Mouse (Mus musculus): ENCODE measurements at regions not wholly inside any gene's neighbourhood (a gene's known extent, or its start where the extent isn't known, plus 50 kb on each side); places are given as distances from the start of the nearest gene placed in this dataset.

DNA sequence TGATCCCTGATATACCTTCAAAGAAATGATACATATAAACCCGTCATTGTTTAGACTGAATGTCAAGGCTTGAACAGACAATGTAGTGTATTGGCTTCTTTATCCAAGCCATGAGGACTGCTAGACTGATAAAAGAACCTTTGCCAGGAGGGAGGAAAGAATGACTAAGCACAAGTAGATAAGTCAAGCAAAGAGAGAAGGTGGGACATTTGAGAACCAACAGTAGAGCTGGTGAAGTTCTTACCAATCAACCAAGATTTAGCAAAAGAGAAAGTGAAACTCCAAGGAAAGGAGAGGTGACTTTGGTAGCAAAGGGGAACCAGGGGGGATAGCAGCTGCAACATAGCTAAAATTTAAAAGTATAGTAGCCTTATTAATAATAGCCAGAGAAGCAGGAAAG, 273.0 kb upstream of the Ldb2 start:
- Histone ChIP-seq H3K36me3 (ENCODE audit: control insufficient read depth, insufficient read depth, low read length) (no peaks in the 10 kb centered on the region), H3K4me1 (replicated peaks; ENCODE audit: control insufficient read depth, insufficient read depth) (no peaks in the 10 kb centered on the region), H3K27me3 (ENCODE audit: control insufficient read depth, insufficient read depth, low read length) (no peaks in the 10 kb centered on the region), H3K4me2 (replicated peaks; ENCODE audit: low read depth) (no peak overlapping the region), H3K9me3 (ENCODE audit: control insufficient read depth, low read length) (no peaks in the 10 kb centered on the region), H3K27ac (replicated peaks) (no peak overlapping the region), H3K4me3 (ENCODE audit: low read depth, low read length) (no peak overlapping the region), H3K9ac (ENCODE audit: low read length) (no peak overlapping the region)
- no peak for TF ChIP-seq EP300 (optimal IDR thresholded peaks at IDR 0.05)
- no peak for TF ChIP-seq CTCF (IDR thresholded peaks at IDR 0.05; ENCODE audit: low read depth)
- WGBS, result 72% methylated on average over 1 of the region's 1 CpGs
- no peak for ATAC-seq (ENCODE audit: low FRiP score, low TSS enrichment)
- DNase-seq (ENCODE audit: low spot score), result no peak

DNA sequence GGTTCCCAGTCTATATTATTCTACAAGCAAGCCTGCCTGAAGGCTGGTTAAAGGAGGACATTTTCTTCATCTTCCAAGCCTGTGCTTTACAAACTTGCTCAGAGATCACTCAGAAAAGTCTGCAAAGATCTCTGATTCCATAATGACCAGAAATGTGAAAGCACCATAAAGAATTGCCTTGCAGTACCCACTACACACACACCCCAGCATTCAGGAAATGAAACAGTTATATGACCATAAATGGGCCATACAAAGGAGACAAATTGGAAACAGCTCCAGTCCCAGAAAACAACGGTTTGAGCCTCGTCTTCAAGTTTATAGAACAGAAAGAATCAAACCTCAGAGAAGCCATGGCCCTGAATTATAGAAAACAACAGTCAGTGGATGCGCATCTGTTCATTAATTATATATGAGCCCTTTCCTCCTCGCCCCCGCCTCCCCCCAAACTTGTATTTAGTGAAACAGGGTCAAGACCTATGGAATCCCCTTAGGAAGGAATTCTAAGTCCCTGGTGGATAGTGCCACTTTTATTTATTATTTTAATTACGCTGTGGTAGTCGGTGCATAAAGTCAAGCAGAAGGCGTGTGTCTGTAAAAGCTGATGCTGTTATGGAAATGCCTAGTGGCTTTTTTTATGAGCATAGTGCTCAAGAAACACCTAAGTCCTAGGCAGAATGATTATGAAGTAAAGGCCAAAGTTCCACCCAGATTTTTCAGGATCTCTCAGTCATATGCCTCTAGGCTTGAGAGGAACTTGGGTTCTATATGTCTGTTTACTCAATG, 266.6 kb upstream of the Ldb2 start:
- H3K4me3 ChIP-seq (ENCODE audit: low read depth, low read length), result no peak overlapping the region
- no peak overlapping the region for H3K27ac ChIP-seq (replicated peaks)
- DNase-seq (ENCODE audit: low spot score), result no peak
- 85% methylated on average over 8 of the region's 8 CpGs for WGBS
- ATAC-seq (ENCODE audit: low FRiP score, low TSS enrichment), result no peak
- no peak overlapping the region for H3K9ac ChIP-seq (ENCODE audit: low read length)
- no peaks in the 10 kb centered on the region for H3K9me3 ChIP-seq (ENCODE audit: control insufficient read depth, low read length)
- TF ChIP-seq EP300 (optimal IDR thresholded peaks at IDR 0.05) (no peak), CTCF (IDR thresholded peaks at IDR 0.05; ENCODE audit: low read depth) (no peak)
- no peak overlapping the region for H3K4me2 ChIP-seq (replicated peaks; ENCODE audit: low read depth)
- H3K27me3 ChIP-seq (ENCODE audit: control insufficient read depth, insufficient read depth, low read length), result no peaks in the 10 kb centered on the region
- H3K36me3 ChIP-seq (ENCODE audit: control insufficient read depth, insufficient read depth, low read length), result no peaks in the 10 kb centered on the region
- H3K4me1 ChIP-seq (replicated peaks; ENCODE audit: control insufficient read depth, insufficient read depth), result no peaks in the 10 kb centered on the region

DNA sequence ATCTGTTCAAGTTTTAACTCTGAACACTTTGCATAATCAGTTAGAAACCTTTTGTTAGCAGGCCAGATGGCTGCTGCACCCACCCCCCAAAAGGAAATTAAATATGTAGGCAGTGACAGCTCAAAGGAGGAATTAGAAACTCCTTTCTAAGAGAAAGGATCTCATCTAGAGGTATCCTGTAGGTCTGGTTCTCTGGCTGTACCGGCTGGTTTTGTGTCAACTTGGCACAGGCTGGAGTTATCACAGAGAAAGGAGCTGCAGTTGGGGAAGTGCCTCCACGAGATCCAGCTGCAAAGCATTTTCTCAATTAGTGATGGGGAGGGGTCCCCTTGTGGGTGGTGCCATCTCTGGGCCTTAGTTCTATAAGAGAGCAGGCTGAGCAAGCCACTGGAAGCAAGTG, 263.1 kb upstream of the Ldb2 start:
- TF ChIP-seq CTCF (IDR thresholded peaks at IDR 0.05; ENCODE audit: low read depth), result no peak
- no peak for TF ChIP-seq EP300 (optimal IDR thresholded peaks at IDR 0.05)
- 18% methylated on average over 2 of the region's 2 CpGs for WGBS

DNA sequence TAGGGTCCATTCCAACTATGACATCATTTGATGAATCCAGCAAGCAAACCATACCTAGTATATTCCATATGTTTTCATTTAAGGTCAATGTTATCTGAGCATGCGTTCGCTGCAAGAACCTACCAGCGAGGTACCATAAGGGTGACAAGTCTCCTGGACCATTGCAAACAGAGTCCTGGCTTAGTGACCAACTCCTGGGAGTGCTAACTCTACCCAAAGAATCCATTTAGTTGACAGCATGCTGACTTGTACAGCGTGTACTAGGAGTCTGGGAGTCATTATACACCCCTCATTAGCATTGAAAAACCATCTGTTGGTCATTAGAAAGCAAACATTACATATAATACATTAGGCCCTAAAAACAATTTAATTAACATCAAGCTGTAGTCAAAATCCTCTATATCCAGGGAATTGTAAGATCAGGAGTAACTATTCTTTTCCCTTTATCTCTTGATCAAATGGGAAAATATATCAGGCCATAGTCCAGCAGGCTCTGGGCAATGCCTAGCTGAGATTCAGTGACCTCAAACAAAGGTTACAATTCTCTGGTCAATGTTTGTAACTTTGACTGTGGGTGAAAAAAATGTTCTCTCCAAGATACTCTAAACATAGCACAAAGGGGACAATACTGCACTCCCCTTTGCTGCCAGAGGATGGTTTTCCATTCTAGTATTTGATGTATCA, 255.9 kb upstream of the Ldb2 start:
- Histone ChIP-seq H3K9ac (ENCODE audit: low read length) (no peak overlapping the region), H3K27ac (replicated peaks) (no peak overlapping the region), H3K9me3 (ENCODE audit: control insufficient read depth, low read length) (no peaks in the 10 kb centered on the region), H3K4me1 (replicated peaks; ENCODE audit: control insufficient read depth, insufficient read depth) (no peaks in the 10 kb centered on the region), H3K4me3 (ENCODE audit: low read depth, low read length) (no peak overlapping the region), H3K36me3 (ENCODE audit: control insufficient read depth, insufficient read depth, low read length) (no peaks in the 10 kb centered on the region), H3K4me2 (replicated peaks; ENCODE audit: low read depth) (no peak overlapping the region), H3K27me3 (ENCODE audit: control insufficient read depth, insufficient read depth, low read length) (no peaks in the 10 kb centered on the region)
- TF ChIP-seq EP300 (optimal IDR thresholded peaks at IDR 0.05), result no peak
- TF ChIP-seq CTCF (IDR thresholded peaks at IDR 0.05; ENCODE audit: low read depth), result no peak
- ATAC-seq (ENCODE audit: low FRiP score, low TSS enrichment) (no peak), DNase-seq (ENCODE audit: low spot score) (no peak)
- 83% methylated on average over 4 of the region's 4 CpGs for whole genome bisulfite sequencing

More for the DNA sequence above, 263.1 kb upstream of the Ldb2 start:
- Histone ChIP-seq H3K4me3 (ENCODE audit: low read depth, low read length) (no peak overlapping the region), H3K9ac (ENCODE audit: low read length) (no peak overlapping the region), H3K4me2 (replicated peaks; ENCODE audit: low read depth) (no peak overlapping the region), H3K9me3 (ENCODE audit: control insufficient read depth, low read length) (no peaks in the 10 kb centered on the region), H3K4me1 (replicated peaks; ENCODE audit: control insufficient read depth, insufficient read depth) (no peaks in the 10 kb centered on the region), H3K36me3 (ENCODE audit: control insufficient read depth, insufficient read depth, low read length) (no peaks in the 10 kb centered on the region), H3K27me3 (ENCODE audit: control insufficient read depth, insufficient read depth, low read length) (no peaks in the 10 kb centered on the region), H3K27ac (replicated peaks) (no peak overlapping the region)
- ATAC-seq (ENCODE audit: low FRiP score, low TSS enrichment) (no peak), DNase-seq (ENCODE audit: low spot score) (no peak)

DNA sequence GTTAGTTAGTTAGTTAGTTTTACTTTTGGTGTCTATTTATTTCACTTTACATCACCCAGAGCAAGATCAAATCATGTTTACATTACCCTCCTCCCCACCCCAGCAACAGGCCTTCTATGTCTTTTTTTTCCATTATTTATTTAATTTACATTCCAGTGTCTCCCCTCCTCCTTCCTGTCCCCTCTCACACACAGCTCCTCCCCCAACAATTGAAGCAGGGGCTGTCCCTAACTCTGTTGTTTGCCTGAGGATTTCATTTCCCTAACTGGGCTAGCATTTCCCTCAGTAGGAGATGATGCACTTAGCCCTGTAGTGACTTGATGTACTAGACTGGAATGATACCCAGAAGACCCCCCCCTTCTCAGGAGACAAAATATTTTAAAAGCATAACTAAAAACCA, 249.9 kb upstream of the Ldb2 start:
- Histone ChIP-seq H3K9ac (ENCODE audit: low read length) (no peak overlapping the region), H3K4me3 (ENCODE audit: low read depth, low read length) (no peak overlapping the region), H3K27me3 (ENCODE audit: control insufficient read depth, insufficient read depth, low read length) (no peaks in the 10 kb centered on the region), H3K4me1 (replicated peaks; ENCODE audit: control insufficient read depth, insufficient read depth) (no peaks in the 10 kb centered on the region), H3K36me3 (ENCODE audit: control insufficient read depth, insufficient read depth, low read length) (no peaks in the 10 kb centered on the region), H3K4me2 (replicated peaks; ENCODE audit: low read depth) (no peak overlapping the region), H3K9me3 (ENCODE audit: control insufficient read depth, low read length) (no peaks in the 10 kb centered on the region), H3K27ac (replicated peaks) (no peak overlapping the region)
- no peak for DNase-seq (ENCODE audit: low spot score)
- no peak for ATAC-seq (ENCODE audit: low FRiP score, low TSS enrichment)
- no peak for TF ChIP-seq CTCF (IDR thresholded peaks at IDR 0.05; ENCODE audit: low read depth)
- TF ChIP-seq EP300 (optimal IDR thresholded peaks at IDR 0.05), result no peak

DNA sequence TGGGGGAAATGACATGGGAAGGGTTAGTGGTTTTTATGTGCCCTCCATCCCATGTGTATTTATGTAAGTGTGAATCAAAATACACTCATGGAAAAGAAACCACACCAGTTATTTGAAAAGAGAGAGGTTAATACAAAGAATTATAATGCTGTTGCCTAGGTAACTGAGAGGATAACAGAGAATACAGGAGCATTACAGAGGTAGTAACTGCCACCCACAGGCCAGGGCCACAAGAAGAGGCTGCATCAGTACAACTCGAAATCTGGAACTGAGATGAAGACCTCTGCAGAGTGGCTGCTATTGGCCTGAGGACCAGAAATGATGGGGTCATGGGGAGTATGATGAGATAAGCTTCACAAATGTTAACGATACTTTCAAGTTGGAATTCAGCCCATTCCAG, 243.4 kb upstream of the Ldb2 start:
- ATAC-seq (ENCODE audit: low FRiP score, low TSS enrichment) (no peak), DNase-seq (ENCODE audit: low spot score) (no peak)
- Histone ChIP-seq H3K4me2 (replicated peaks; ENCODE audit: low read depth) (no peak overlapping the region), H3K9me3 (ENCODE audit: control insufficient read depth, low read length) (no peaks in the 10 kb centered on the region), H3K4me3 (ENCODE audit: low read depth, low read length) (no peak overlapping the region), H3K9ac (ENCODE audit: low read length) (no peak overlapping the region), H3K36me3 (ENCODE audit: control insufficient read depth, insufficient read depth, low read length) (no peaks in the 10 kb centered on the region), H3K27me3 (ENCODE audit: control insufficient read depth, insufficient read depth, low read length) (no peaks in the 10 kb centered on the region), H3K27ac (replicated peaks) (no peak overlapping the region), H3K4me1 (replicated peaks; ENCODE audit: control insufficient read depth, insufficient read depth) (no peaks in the 10 kb centered on the region)
- WGBS, result 46% methylated on average over 2 of the region's 2 CpGs
- TF ChIP-seq EP300 (optimal IDR thresholded peaks at IDR 0.05) (no peak), CTCF (IDR thresholded peaks at IDR 0.05; ENCODE audit: low read depth) (no peak)

Data from stomach, postnatal 0 days (tissue).